Comparison of ENCODE assay signal across 20 mouse cellular contexts in genomic region chr13:56162859-56163258, GRCm38 (mm10). TPM values are rescaled to one million over a fixed set of nuclear protein-coding genes. Genes with fewer than 3 reads are reported as not detected.
DNase-seq lines count a peak whose midpoint lies in the region; ATAC-seq and TF ChIP-seq lines count a peak whose summit lies in the region.
"Had no signal": no experiment of that assay in that cellular context is flagged by ENCODE, and none has a peak within 500 bp of the region (broad histone marks: within the 10 kb centered on the region; RNA-seq: fewer than 3 reads in every experiment).

No protein-coding gene starts in this region.

- TF ChIP-seq POLR2A in limb, embryonic 14.5 days (IDR thresholded peaks at IDR 0.05; ENCODE audit: borderline replicate concordance, extremely low read depth, insufficient read depth, insufficient read length), result no peak

- ATAC-seq in embryonic facial prominence, embryonic 14.5 days (ENCODE audit: low read depth), result no peak
- no peak for ATAC-seq in limb, embryonic 14.5 days (ENCODE audit: low FRiP score, low read depth)
- ATAC-seq: forebrain, postnatal 0 days; hindbrain, embryonic 16.5 days; intestine, embryonic 16.5 days; midbrain, embryonic 16.5 days had no signal

- no peaks in the 10 kb centered on the region for H3K9me3 ChIP-seq in heart, embryonic 10.5 days
- H3K9me3 ChIP-seq in embryonic facial prominence, embryonic 14.5 days (ENCODE audit: control insufficient read depth, low read length), result no peaks in the 10 kb centered on the region
- no peaks in the 10 kb centered on the region for H3K9me3 ChIP-seq in limb, embryonic 14.5 days (ENCODE audit: control insufficient read depth, low read length)
- H3K9me3 ChIP-seq: embryonic facial prominence, embryonic 15.5 days; kidney, embryonic 15.5 days; liver, embryonic 13.5 days had no signal

- 74% methylated on average over 6 of the region's 6 CpGs for WGBS in heart, embryonic 10.5 days
- WGBS in embryonic facial prominence, embryonic 14.5 days, result 80% methylated on average over 6 of the region's 6 CpGs
- WGBS in limb, embryonic 14.5 days, result 58% methylated on average over 6 of the region's 6 CpGs

- H3K27ac ChIP-seq in heart, embryonic 10.5 days, result no peak overlapping the region
- peak overlapping the region; percentile 50; the same call in 1 of the 2 replicates for H3K27ac ChIP-seq in embryonic facial prominence, embryonic 14.5 days (replicated peaks; ENCODE audit: low read depth, low read length)
- H3K27ac ChIP-seq in limb, embryonic 14.5 days (replicated peaks; ENCODE audit: low read depth, low read length), result peak overlapping the region; percentile 86
- H3K27ac ChIP-seq: kidney, embryonic 15.5 days had no signal

- no peak overlapping the region for H3K9ac ChIP-seq in embryonic facial prominence, embryonic 14.5 days (ENCODE audit: low read depth, low read length)
- H3K9ac ChIP-seq in limb, embryonic 14.5 days (ENCODE audit: low read depth, low read length, severe bottlenecking), result no peak overlapping the region
- H3K9ac ChIP-seq: embryonic facial prominence, embryonic 15.5 days; forebrain, postnatal 0 days; kidney, embryonic 15.5 days; liver, embryonic 13.5 days had no signal

- H3K4me2 ChIP-seq in embryonic facial prominence, embryonic 14.5 days (ENCODE audit: low read depth, low read length), result no peak overlapping the region
- H3K4me2 ChIP-seq in limb, embryonic 14.5 days (replicated peaks; ENCODE audit: low read depth, low read length, severe bottlenecking), result no peak overlapping the region
- H3K4me2 ChIP-seq: embryonic facial prominence, embryonic 15.5 days; kidney, embryonic 15.5 days; liver, embryonic 13.5 days had no signal

- H3K4me3 ChIP-seq in heart, embryonic 10.5 days, result no peak overlapping the region
- no peak overlapping the region for H3K4me3 ChIP-seq in embryonic facial prominence, embryonic 14.5 days (ENCODE audit: low read depth, low read length)
- H3K4me3 ChIP-seq in limb, embryonic 14.5 days (replicated peaks; ENCODE audit: low read length), result no peak overlapping the region
- H3K4me3 ChIP-seq: embryonic facial prominence, embryonic 15.5 days; kidney, embryonic 15.5 days; liver, embryonic 13.5 days had no signal

- H3K4me1 ChIP-seq in heart, embryonic 10.5 days, result peaks cover 25% of the 10 kb centered on the region
- peaks cover 37% of the 10 kb centered on the region for H3K4me1 ChIP-seq in embryonic facial prominence, embryonic 14.5 days (ENCODE audit: control insufficient read depth, insufficient read depth, low read length)
- H3K4me1 ChIP-seq in limb, embryonic 14.5 days (ENCODE audit: control insufficient read depth, insufficient read depth, low read length), result peaks cover 73% of the 10 kb centered on the region

- peaks cover 25% of the 10 kb centered on the region; the same call in 1 of the 2 replicates for H3K27me3 ChIP-seq in heart, embryonic 10.5 days (ENCODE audit: insufficient read depth, poor library complexity, severe bottlenecking)
- no peaks in the 10 kb centered on the region for H3K27me3 ChIP-seq in embryonic facial prominence, embryonic 14.5 days (replicated peaks; ENCODE audit: control insufficient read depth, insufficient read depth, low read length)
- no peaks in the 10 kb centered on the region for H3K27me3 ChIP-seq in limb, embryonic 14.5 days (ENCODE audit: control insufficient read depth, insufficient read depth, low read length)
- H3K27me3 ChIP-seq in splenic B cell, adult 2 months (ENCODE audit: control insufficient read depth, insufficient read depth, low read length, poor library complexity, severe bottlenecking), result no peaks in the 10 kb centered on the region
- H3K27me3 ChIP-seq: embryonic facial prominence, embryonic 15.5 days had no signal

- no peaks in the 10 kb centered on the region for H3K36me3 ChIP-seq in heart, embryonic 10.5 days
- H3K36me3 ChIP-seq in embryonic facial prominence, embryonic 14.5 days (ENCODE audit: control insufficient read depth, insufficient read depth, low read length), result no peaks in the 10 kb centered on the region
- H3K36me3 ChIP-seq in limb, embryonic 14.5 days (ENCODE audit: control insufficient read depth, insufficient read depth, low read length), result no peaks in the 10 kb centered on the region
- H3K36me3 ChIP-seq in splenic B cell, adult 2 months (ENCODE audit: control insufficient read depth, insufficient read depth, low read length, poor library complexity, severe bottlenecking), result no peaks in the 10 kb centered on the region
- H3K36me3 ChIP-seq: embryonic facial prominence, embryonic 15.5 days; kidney, embryonic 15.5 days; liver, embryonic 13.5 days had no signal

- peak; percentile 94 for DNase-seq in heart, adult 11 months
- no peak for DNase-seq in heart, embryonic 10.5 days (ENCODE audit: low spot score)
- no peak for DNase-seq in embryonic facial prominence, embryonic 14.5 days (ENCODE audit: low spot score)
- DNase-seq in limb, embryonic 14.5 days (ENCODE audit: low spot score), result no peak
- DNase-seq in splenic B cell, adult 2 months (ENCODE audit: low read depth, low spot score), result peak; percentile 24
- no peak for DNase-seq in spleen, postnatal 14 days (ENCODE audit: low spot score in 2 of 2)
- DNase-seq in cerebellum, adult 8-10 months, result no peak
- DNase-seq: adrenal gland, postnatal 36 days; cerebellum, adult 2 months; forebrain, postnatal 0 days; heart, adult 18-20 months; heart, postnatal 4 days; liver, embryonic 13.5 days; right cerebral cortex, postnatal 25 days; thymus, postnatal 25 days had no signal

RNA-seq across cellular contexts. Expression of gene Tifab, which starts 15.8 kb away (rescaled TPM):
- polyA plus RNA-seq in heart, embryonic 10.5 days (2016; fragmentation: Nextera tagmentation; extraction: Ambion mirVana), result 0.31 and 1.0 TPM in 2 replicates
- polyA plus RNA-seq in embryonic facial prominence, embryonic 14.5 days (2014; fragmentation: Nextera tagmentation; extraction: Ambion mirVana), result 0.93 and 0.98 TPM in 2 replicates
- polyA plus RNA-seq in limb, embryonic 14.5 days (2012; rRNA removed), result 1.9 and 2.0 TPM in 2 replicates
- 1.1 and 1.3 TPM in 2 replicates for polyA plus RNA-seq in limb, embryonic 14.5 days (2014; fragmentation: Nextera tagmentation; extraction: Ambion mirVana)

RNA-seq across cellular contexts. Expression of gene H2afy, which starts 26.7 kb away (rescaled TPM):
- polyA plus RNA-seq in heart, embryonic 10.5 days (2016; fragmentation: Nextera tagmentation; extraction: Ambion mirVana), result 134 and 287 TPM in 2 replicates
- polyA plus RNA-seq in embryonic facial prominence, embryonic 14.5 days (2014; fragmentation: Nextera tagmentation; extraction: Ambion mirVana), result 246 and 265 TPM in 2 replicates
- 231 and 297 TPM in 2 replicates for polyA plus RNA-seq in limb, embryonic 14.5 days (2012; rRNA removed)
- 304 and 351 TPM in 2 replicates for polyA plus RNA-seq in limb, embryonic 14.5 days (2014; fragmentation: Nextera tagmentation; extraction: Ambion mirVana)

Comparison
In these comparisons a context has a peak if more than half of its experiments do, and no peak if none do; other contexts are left out.
1. DNase-seq: peak in heart, adult 11 months (single experiment) and splenic B cell, adult 2 months (single experiment); none in heart, embryonic 10.5 days (single experiment), embryonic facial prominence, embryonic 14.5 days (single experiment), limb, embryonic 14.5 days (single experiment), spleen, postnatal 14 days (0 of 2) and cerebellum, adult 8-10 months (single experiment).